Mouse (Mus musculus) cerebellum, adult 2 months (tissue): ENCODE measurements around the gene Pex6.

ENCODE experiments used
- CTCF ChIP-seq: fragments of 200-500 bp; IDR thresholded peaks from 2 replicates; pipeline ENCODE4 v1.5.1; 2011; ENCODE audit warnings: low read depth, mild to moderate bottlenecking, control low read depth, low read length, moderate library complexity, borderline replicate concordance; ENCODE audit not compliant: insufficient read depth
- POLR2A ChIP-seq: fragments of 200-500 bp; IDR thresholded peaks from 2 replicates; pipeline ENCODE4 v1.6.1; 2011; ENCODE audit warnings: low read length, control low read depth, borderline replicate concordance; ENCODE audit not compliant: insufficient read depth

- TF ChIP-seq POLR2A, result no peak
- no peak for TF ChIP-seq CTCF
These were observed 60.4 kb downstream of the Pex6 start for GRCm38 (mm10) chr17:46771616-46772015.
